Mouse (Mus musculus) layer of hippocampus, adult 2 months (tissue): ENCODE data around the gene Ccdc141. TPM values are rescaled to one million over a fixed set of nuclear protein-coding genes. Genes with fewer than 3 reads are reported as not detected.

Experiments
- DNase-seq, 2 experiments: peaks; one replicate each; pipeline ENCODE4 v3.0.0; 2022; ENCODE audit warnings: low spot score in 2 of 2
- H3K27ac ChIP-seq: fragments of 200-600 bp; 2 replicates; pipeline ENCODE4 v1.8.1; 2022
- H3K4me3 ChIP-seq: fragments of 200-600 bp; 2 replicates; pipeline ENCODE4 v1.8.1; 2022; ENCODE audit warnings: mild to moderate bottlenecking
- CTCF ChIP-seq: fragments of 200-600 bp; conservative IDR thresholded peaks from 2 replicates; pipeline ENCODE4 v1.8.1; 2022; ENCODE audit warnings: antibody characterized with exemption, mild to moderate bottlenecking, moderate library complexity
- total RNA-seq, 2 experiments: library from RNA; stranded (reverse); gene quantifications; 2 replicates each; pipeline ENCODE4 v1.2.3; 2021

The Ccdc141 gene
- total RNA-seq, 2 experiments from 2014 or later: 17.1 to 27.7 TPM

DNA sequence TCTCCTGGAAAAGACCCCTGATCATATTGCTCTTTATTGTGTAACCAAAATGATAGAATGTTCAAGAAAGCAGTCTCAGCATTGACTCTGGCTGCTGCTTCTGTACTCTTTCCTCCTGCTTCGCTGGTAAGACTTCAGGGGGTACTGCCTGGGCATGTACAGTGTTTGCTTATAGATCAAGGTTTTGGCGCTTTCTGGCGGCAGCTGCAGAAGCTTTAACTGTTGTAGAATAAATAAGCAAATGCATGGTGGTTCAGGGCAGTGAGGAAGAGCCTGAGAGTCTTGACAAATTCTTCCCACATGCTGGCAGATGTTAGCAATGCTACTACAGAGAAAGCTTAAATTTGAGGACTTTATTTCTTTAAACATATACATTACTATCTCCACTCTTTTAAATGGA, 24.1 kb downstream of the Ccdc141 start:
- H3K27ac ChIP-seq: no peak overlapping the region
- TF ChIP-seq CTCF: no peak
- H3K4me3 ChIP-seq: no peak overlapping the region
- no peak for DNase-seq

DNA sequence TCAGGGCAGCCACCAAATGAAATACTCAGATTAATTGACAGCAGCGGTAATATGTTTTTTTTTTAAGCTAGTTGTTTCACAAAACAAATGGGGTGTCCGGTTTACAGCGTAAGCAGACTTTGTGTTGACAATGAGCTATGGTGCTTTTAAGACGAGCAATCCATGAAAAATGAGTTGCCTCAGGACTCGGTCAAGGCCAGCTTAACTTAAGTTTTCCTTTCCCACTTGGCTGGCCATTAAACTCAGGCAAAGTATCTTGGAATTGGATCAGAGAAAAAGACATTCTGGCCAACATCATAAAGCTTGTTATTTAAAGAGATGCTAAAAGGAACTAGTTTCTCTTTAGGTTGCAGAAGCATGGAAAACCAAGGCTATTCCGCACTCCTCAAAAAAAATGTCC, 26.9 kb downstream of the Ccdc141 start:
- TF ChIP-seq CTCF: no peak
- Histone ChIP-seq H3K27ac (no peak overlapping the region), H3K4me3 (no peak overlapping the region)
- no peak for DNase-seq

DNA sequence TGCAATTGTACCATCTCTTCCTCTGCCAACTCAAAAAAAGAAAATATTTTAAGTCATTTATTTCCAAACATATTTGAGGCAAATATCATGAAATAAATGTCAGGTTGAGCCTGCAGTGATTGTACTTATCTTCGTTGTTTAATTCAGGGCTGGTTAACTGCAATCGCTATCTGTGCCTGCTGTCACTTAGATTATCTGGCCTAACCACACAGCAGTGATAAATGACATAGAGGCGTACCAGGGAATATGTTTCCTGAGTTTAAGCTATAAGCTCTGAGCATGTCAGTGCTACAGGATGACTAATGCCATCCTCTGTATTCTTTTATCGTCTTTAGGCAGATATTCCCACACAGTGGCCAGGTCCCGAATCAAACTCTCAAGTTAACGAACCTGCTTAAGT, 31.6 kb downstream of the Ccdc141 start:
- no peak for DNase-seq
- TF ChIP-seq CTCF: no peak
- Histone ChIP-seq H3K4me3 (no peak overlapping the region), H3K27ac (no peak overlapping the region)

DNA sequence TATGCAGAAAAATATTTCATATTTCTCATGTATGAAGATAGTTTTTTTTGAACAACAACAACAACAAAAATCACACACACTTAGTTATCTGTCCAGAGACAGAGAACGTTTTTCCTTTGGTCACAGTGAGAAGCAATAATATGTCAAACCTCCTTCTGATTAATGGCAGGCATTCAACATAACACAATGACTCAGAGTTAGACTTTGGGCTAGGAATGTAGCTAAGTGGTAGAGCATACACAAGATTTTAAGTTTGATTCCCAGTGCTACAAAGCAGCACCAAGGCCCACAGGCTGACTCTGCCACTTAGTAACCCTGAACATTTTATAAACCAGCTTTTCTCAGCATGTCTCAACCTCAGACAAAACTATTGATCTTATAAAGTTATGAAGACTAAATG, 35.5 kb downstream of the Ccdc141 start:
- TF ChIP-seq CTCF: no peak
- Histone ChIP-seq H3K27ac (no peak overlapping the region), H3K4me3 (no peak overlapping the region)
- DNase-seq: no peak

DNA sequence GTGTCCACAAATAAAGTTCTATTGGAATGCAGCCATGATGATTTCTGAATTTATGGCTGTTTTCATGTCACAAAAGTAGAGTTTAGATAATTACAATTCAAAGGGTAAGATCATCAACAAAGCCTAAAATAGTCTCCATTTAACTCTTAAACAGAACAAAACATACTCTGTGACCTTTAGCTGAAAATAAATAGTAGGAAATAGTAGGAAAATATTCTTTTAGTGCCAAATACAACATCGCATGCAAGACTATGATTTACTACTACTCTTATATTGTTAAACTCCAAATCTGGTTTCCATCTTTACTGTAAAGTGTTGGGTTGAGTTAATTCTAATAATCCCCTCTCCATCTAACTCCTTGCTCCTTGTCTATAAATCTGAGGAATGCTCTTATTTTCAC, 37.0 kb downstream of the Ccdc141 start:
- TF ChIP-seq CTCF: no peak
- Histone ChIP-seq H3K4me3 (no peak overlapping the region), H3K27ac (no peak overlapping the region)
- no peak for DNase-seq

DNA sequence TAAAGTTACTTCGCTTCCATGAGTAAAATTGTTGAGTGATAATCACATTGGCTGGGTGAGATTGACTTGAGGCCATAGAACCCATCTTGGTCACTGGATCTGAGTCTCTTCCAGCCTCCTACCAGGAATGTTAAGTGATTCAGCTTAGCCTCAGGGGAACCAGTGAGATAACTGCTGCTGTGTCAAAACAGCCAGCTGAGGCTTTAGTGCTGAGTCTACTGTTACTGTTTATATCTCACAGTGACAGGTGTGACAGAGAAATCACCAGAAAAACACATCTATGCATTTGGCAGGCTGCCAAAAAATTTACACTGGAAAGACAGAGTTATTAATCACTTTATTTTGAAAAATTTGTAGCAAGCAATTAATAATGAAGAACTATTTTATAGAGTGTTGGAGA, 43.5 kb downstream of the Ccdc141 start:
- no peak overlapping the region for H3K27ac ChIP-seq
- no peak for TF ChIP-seq CTCF
- H3K4me3 ChIP-seq: no peak overlapping the region
- no peak for DNase-seq

DNA sequence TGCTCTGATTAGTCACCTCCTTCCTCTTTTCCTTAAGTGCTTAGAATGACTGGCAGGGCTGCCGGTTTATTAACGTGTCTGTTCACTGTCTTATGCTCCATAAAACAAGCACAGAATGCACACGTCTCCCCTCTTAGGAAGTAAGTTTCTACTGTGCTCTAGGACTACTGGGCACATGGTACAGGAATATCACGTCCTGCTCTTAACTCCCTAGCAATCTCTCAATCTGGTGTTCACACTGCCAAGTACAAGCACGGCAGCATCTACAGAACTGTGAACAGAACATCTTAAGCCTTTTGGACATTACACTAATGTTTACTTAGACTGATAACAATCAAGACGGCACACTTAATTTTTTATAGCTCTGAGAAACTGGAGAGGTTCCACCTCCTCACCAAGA, 52.3 kb downstream of the Ccdc141 start:
- no peak for DNase-seq
- H3K27ac ChIP-seq: no peak overlapping the region
- no peak for TF ChIP-seq CTCF
- no peak overlapping the region for H3K4me3 ChIP-seq

DNA sequence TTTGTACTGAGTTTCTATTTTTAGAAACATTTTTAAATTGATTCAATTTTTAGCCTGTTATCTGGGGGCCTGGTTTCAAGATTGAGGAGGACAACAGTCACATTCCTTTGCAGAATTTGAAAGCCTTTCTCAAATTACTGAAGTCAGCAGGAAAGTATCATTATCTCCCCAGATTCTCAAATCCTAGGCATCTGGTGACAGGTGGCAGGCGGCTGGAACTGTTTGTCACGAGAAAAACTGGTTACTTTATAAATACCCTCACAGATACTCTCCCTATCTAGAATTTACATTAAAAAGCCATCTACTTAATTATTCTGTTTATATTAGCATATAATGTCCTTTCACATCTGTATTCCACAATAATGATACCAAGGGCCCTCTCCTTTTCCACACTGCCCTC, 56.1 kb downstream of the Ccdc141 start:
- 0 out of 2 replicates have a peak overlapping the region, but pooled peaks have one; percentile 14 for H3K27ac ChIP-seq
- no peak for TF ChIP-seq CTCF
- H3K4me3 ChIP-seq: no peak overlapping the region
- no peak for DNase-seq

DNA sequence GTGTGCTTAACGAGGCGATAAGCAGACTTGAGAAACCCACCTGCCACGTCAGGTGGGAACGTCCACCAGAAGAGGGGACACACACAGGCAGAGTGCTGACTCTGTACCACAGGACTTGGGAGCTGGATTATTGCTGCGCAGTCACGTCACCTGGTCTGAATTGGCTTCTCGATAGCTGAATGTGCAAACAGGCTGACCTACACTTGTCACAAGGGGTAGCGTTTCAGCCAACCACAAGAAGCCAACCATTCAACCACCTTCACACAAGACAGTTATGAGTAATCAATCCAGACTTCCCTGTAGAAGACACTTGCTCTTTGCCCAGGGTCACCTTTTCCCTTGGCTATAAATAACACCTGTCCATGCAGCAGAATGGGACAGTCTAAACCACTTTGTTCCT, 56.6 kb downstream of the Ccdc141 start:
- no peak for TF ChIP-seq CTCF
- Histone ChIP-seq H3K27ac (peak overlapping the region; percentile 10; the same call in 1 of the 2 replicates), H3K4me3 (no peak overlapping the region)
- no peak for DNase-seq

DNA sequence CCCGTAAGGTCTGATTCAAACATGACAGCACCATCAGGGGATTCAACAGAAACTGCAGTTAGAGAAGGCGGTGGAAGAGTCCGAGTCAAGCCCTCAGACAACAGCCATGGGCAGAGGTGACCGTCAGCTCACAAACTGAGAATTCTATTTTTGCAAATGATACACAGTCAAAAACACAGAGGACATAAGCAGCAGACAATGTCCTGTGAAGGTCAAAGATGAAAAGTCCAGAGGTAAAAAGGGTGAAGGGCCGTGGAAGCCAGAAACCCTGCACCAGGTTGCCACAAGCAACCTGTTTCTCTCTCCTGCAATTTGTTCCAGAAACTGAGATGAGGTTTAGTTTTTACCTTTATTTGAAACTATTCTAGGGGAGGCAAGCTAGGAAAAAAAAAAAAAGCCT, 57.4 kb downstream of the Ccdc141 start:
- no peak for TF ChIP-seq CTCF
- H3K4me3 ChIP-seq: no peak overlapping the region
- no peak overlapping the region for H3K27ac ChIP-seq
- DNase-seq: no peak

DNA sequence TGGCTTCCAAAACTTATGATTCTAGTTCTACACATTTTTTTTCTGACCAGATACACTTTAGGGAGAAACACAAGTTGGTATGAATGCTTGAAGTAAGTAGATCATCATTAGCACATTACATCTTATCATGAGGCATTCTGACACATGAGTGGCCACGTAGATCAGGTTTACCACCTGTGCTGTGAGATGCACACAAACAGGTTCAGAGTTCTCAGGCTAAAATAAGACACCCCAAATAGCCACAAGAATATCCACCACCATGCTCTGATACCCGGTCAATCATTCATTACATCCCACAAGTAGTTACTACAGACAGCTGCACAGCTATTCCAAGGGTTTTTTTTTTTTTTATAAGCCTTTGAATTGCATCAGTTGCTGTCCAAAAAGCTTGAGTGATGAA, 59.3 kb downstream of the Ccdc141 start:
- TF ChIP-seq CTCF: no peak
- no peak overlapping the region for H3K27ac ChIP-seq
- no peak for DNase-seq
- H3K4me3 ChIP-seq: no peak overlapping the region

DNA sequence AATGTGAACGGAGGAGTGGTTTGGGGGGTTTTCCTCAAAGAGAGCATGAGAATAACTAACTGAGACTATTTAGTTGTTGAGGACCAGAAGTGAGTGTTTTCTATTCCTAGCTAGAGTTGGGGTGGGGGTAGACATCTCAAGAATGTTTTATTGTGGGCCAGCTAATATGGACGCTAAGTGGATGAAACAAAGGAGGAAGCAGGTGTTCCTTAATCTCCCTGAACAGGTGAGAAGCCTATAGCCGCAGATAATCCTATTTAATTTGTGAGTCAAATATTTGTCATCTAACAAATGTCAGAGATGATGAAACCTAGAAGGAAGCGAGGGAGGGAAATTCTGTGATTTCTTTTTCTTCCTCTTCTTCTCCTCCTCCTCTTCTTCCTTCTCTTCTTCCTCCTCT, 60.1 kb downstream of the Ccdc141 start:
- TF ChIP-seq CTCF: no peak
- no peak overlapping the region for H3K27ac ChIP-seq
- no peak for DNase-seq
- no peak overlapping the region for H3K4me3 ChIP-seq

DNA sequence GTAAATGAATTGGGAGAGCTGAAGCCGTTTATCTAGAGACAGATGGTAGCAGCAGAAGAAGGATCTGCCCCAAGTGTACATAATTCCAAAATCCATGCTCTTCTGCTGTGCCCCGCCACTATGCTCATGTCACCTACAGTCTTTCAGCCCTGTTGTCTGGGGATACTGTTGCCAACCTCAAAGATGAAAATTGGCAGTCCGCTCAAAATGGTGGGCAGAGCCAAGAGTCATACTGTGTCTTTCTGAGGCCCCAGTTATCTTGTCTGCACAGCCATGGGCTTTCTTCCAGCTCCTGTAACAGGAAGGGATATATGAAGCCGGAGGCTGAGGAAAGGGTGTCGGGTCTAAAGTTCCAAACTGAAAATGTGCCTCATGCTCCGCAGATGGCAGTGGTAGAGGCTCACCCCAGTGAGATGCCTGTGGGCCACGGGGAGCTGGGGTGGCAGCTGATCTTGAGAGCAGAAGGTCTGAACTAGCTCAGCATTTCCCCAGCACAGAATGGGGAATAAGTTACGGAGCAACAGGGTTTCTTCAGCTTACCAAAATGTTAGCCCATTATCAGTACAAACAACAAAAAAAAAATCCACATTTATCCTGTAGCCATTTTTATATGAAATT, 60.8 kb downstream of the Ccdc141 start:
- TF ChIP-seq CTCF: no peak
- DNase-seq: peak; percentile 15 to 28
- Histone ChIP-seq H3K27ac (peak overlapping the region; percentile 44), H3K4me3 (no peak overlapping the region)

DNA sequence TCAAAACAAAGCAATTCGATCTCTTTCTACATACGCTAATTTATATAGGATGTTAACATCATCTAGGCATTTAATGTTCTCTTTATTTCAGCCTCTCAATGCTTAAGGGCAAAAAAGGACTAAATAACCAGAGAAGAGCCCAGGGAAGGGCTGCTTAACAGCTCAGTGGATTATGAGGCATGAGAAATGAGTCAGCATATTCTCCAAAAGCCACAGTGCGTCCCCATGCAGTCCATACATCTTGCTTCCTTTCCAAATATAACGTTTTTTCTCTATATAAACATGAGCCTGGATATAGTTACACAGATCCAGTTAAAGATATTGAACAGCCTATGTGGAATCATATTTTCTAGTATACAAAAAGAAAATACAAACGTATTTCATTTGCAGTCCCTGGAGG, 61.9 kb downstream of the Ccdc141 start:
- Histone ChIP-seq H3K4me3 (no peak overlapping the region), H3K27ac (no peak overlapping the region; the same call in 1 of the 2 replicates)
- no peak for DNase-seq
- TF ChIP-seq CTCF: no peak

DNA sequence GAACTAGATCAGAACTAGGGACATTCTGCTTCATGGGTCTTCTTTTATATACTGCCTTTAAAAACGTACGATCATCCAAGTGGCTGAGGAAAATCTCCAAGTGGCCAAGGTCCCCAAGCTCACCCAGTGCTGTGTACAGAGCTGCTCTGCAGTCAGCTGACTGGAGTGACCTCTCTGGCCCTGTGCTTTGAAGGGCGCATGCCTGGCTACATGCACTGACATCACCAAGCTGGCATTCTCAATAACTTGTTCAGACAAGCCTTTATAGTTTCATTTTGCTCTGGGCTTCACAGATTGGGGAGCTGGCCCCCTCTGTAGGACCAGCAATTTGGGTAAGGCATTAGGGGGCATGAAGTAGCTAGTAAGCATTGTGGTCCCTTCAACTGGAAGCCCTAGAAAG, 64.3 kb downstream of the Ccdc141 start:
- DNase-seq: no peak
- TF ChIP-seq CTCF: no peak
- no peak overlapping the region for H3K4me3 ChIP-seq
- H3K27ac ChIP-seq: no peak overlapping the region
